Mouse (Mus musculus): Measurements from ENCODE around the gene Gpr6.

- no peak for TF ChIP-seq CTCF (IDR thresholded peaks at IDR 0.05)
- TF ChIP-seq EP300 (IDR thresholded peaks at IDR 0.05) = no peak
These were observed 47.7 kb downstream of the Gpr6 start for GRCm38 (mm10) chr10:41024406-41024805.
